Mouse (Mus musculus) T-helper 2 cell (primary cell): ENCODE data around the gene C2cd5.
"Not testable (repeated sequence)": the region's sequence is repeated elsewhere in the genome, so short reads cannot be mapped to it uniquely, and the experiment has no call there.

ENCODE experiments used
- in situ Hi-C: fragments of 300-600 bp; cut with MboI, MseI; formaldehyde crosslinking; loops from one replicate; pipeline ENCODE4 v1.15.1; 2025; ENCODE audit warnings: high pct_unique_total_duplicates

The C2cd5 gene

GRCm38 (mm10) chr6:143099681-143100382, at the start of gene C2cd5:
Gene C2cd5 (minus strand): TSS chr6:143100141.
- in situ Hi-C loops: loop anchor here (5.0 kb wide), 1 partner anchor 67 kb away; the partner anchor contains the start of gene Etnk1

- in situ Hi-C loops: no loop called here
Measured at GRCm38 (mm10) chr6:143148868-143149267, 48.9 kb upstream of the C2cd5 start.

DNA sequence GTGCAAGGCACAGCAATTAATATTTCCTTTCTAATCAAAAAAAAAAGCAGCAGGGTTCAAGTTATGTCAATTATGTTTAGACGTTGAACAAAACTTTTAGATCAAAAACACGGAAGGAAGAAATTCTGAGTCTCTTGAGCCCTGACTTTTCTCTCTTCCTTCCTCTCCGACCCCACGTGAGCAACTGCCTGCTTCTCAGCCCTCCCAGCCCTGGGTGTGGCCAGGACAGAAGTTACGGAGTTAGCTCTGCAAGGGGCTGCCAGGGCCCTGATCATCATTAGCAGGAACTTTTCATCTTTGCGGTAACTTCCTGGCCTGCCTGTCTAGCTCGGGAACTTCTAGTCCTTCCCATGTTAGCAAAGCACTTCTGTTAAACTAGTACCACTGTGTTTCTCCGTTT, 46.8 kb upstream of the C2cd5 start:
- in situ Hi-C loops: no loop called here

- in situ Hi-C loops: no loop called here
Measured at GRCm38 (mm10) chr6:143145051-143145450, 45.1 kb upstream of the C2cd5 start.

GRCm38 (mm10) chr6:143144556-143144955, 44.6 kb upstream of the C2cd5 start:
- in situ Hi-C loops: no loop called here

GRCm38 (mm10) chr6:143143775-143144273, 43.9 kb upstream of the C2cd5 start:
- in situ Hi-C loops: no loop called here

DNA sequence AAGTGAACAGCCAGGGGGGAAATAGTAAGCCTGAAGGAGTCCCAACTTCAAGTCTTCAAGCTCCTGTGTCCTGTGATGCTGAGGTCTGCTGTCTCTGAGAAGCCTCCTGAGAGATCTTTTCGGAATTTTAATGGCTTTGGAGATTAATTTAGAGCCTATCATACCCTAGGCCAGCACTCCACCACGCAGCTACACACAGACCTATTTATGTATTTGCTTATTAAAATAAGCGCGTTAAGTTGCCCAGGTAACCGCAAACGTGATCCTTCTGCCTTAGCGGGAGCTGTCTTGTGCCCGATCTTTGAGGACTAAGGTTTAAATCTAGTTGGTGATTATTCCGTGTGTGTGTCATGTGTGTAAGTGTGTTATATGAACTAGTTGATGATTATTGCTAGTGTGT, 43.4 kb upstream of the C2cd5 start:
- in situ Hi-C loops: no loop called here

- in situ Hi-C loops: no loop called here
Measured at GRCm38 (mm10) chr6:143142861-143143260, 42.9 kb upstream of the C2cd5 start.

GRCm38 (mm10) chr6:143141624-143142592, 42.0 kb upstream of the C2cd5 start:
- in situ Hi-C loops: not testable (repeated sequence)

DNA sequence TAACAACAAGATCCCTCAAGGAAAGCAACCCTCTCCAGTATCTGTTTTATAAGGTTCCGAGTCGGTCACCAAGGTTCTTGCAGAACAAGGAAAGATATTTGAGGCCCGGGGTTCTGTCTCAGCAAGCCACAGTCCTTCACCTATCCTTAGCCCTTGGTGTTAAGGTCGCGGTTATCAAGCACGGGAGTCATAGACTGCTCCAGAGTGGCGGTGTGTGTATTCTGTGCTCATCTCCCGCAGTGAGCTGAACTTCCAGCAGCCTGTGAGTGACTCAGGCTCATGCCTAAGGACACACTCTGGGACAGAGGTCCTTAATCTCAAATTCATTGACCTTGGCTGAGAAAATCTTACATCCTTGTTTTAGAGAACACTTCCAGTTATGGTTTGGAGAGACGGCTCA, 40.9 kb upstream of the C2cd5 start:
- in situ Hi-C loops: no loop called here

DNA sequence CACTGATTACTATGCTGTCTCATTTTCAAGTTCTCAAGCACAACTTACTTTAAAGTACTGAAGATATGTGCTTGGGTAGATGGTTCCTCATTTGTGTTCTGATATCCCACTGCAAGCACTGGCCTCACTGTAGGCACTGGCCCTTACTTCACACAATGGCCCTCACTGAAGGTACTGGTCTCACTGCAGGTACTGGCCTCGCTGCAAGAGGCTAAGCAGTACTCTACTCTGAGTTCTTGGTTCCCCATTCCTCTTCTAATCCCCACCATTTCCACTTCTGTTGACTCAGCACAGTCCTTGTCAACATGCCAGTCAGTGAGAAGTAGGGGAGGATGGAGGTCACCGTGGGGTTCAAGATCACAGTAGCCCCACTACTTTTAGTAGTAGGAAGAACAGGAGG, 39.5 kb upstream of the C2cd5 start:
- in situ Hi-C loops: no loop called here

DNA sequence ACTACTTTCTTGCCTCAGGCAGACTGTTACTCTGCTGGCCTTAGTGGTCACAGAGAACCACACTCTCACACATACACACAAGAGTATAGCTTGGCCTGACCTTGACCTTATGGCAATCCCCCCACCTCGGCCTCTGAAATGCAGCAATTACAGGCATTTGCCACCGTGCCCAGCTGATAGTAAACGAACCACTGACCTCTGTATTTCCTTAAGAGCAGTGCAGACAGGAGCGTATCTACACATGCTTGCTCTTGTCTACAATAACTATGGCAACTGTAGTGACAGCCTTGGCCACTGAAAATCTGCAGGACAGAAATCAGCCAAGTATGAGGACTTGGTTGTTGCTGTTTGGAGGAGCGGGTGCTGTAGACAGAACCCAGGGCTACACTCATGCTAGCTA, 37.4 kb upstream of the C2cd5 start:
- in situ Hi-C loops: no loop called here

GRCm38 (mm10) chr6:143136688-143137087, 36.7 kb upstream of the C2cd5 start:
- in situ Hi-C loops: no loop called here

DNA sequence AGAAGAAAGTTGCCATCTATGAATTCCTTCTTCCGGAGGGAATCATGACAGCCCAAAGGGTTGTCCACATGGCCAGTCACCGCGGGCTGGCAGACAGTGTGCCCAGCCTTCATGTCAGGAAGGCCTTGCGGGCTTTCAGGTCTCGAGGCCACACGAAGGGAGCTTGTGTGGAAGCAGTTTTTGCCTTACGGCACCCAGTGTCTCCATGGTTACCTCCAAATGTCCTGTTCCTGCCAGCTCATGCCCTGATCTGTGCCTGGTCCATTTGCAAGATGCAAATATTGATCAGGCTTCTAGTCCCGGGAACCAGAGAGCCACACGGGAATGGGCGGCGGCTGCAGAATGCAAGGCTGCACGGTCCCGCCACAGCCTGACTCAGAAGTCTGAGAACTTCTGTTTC, 35.2 kb upstream of the C2cd5 start:
- in situ Hi-C loops: no loop called here

DNA sequence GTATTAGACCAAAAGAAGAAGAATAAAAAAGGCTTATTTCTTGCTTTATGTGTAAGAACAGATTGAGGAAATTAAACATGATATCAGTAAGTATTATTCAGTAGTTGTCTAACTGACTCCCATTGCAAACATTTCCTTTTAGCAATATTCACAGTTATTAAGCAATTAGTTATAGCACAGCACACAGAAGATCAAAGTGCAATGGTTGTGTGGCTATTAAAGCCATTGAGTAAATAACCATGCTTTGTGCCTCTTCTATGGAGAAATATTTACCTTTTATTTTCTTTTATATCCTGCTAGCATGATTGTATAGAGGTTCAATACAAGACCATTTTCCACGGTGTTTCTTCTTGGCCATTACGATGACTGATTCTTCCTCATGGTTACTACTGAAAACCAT, 33.2 kb upstream of the C2cd5 start:
- in situ Hi-C loops: no loop called here

- in situ Hi-C loops: no loop called here
Measured at GRCm38 (mm10) chr6:143131895-143132652, 32.1 kb upstream of the C2cd5 start.

- in situ Hi-C loops: no loop called here
Measured at GRCm38 (mm10) chr6:143130411-143130810, 30.5 kb upstream of the C2cd5 start.

- in situ Hi-C loops: no loop called here
Measured at GRCm38 (mm10) chr6:143129952-143130351, 30.0 kb upstream of the C2cd5 start.

GRCm38 (mm10) chr6:143129466-143129865, 29.5 kb upstream of the C2cd5 start:
- in situ Hi-C loops: no loop called here

DNA sequence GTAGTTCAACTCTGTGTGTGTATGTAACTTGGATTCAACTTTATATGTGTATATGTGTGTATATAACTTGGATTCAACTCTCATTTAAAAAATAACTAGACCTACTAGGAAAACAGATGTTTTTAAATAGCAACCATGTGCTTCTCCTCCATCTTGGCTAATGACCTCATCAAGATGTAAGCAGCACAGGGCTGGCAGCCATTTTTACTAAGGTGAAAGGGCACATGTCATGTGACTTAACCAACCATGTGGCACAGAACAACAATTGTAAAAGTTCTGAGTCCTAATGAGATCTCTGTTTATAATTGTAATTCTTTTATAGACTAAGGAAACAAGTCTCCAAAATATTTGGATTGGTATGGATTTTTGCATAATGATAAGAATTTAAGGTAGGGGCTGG, 25.8 kb upstream of the C2cd5 start:
- in situ Hi-C loops: no loop called here

- in situ Hi-C loops: no loop called here
Measured at GRCm38 (mm10) chr6:143119325-143119724, 19.4 kb upstream of the C2cd5 start.

- in situ Hi-C loops: no loop called here
Measured at GRCm38 (mm10) chr6:143116779-143117178, 16.8 kb upstream of the C2cd5 start.
